In genomic region chr11:99279986-99280385, GRCm38 (mm10) we compare ENCODE assay signal across 31 mouse cellular contexts. TPM values are rescaled to one million over a fixed set of nuclear protein-coding genes. Genes with fewer than 3 reads are reported as not detected.
"Had no signal": no experiment of that assay in that cellular context is flagged by ENCODE, and none has a peak within 500 bp of the region (broad histone marks: within the 10 kb centered on the region; RNA-seq: fewer than 3 reads in every experiment).

No protein-coding gene starts in this region.

- DNase-seq: kidney, postnatal 25 days; layer of hippocampus, adult 9-11 months; liver; liver, embryonic 13.5 days; lung, adult 2 months; lung, postnatal 14 days; lung, postnatal 4 days; midbrain, embryonic 14.5 days; thymus, adult 2 months; thymus, postnatal 14 days; thymus, postnatal 4 days had no signal

- H3K9me3 ChIP-seq: limb, embryonic 10.5 days; limb, embryonic 13.5 days; liver, embryonic 13.5 days had no signal

- H3K4me3 ChIP-seq: layer of hippocampus, adult 2 months; limb, embryonic 10.5 days; limb, embryonic 13.5 days; liver, embryonic 13.5 days had no signal

- H3K4me2 ChIP-seq: limb, embryonic 13.5 days; liver, embryonic 13.5 days; midbrain, embryonic 11.5 days had no signal

- H3K27me3 ChIP-seq: limb, embryonic 13.5 days; liver, embryonic 13.5 days had no signal

- H3K9ac ChIP-seq: limb, embryonic 13.5 days; liver, embryonic 13.5 days had no signal

- H3K36me3 ChIP-seq: limb, embryonic 10.5 days; limb, embryonic 13.5 days; liver, embryonic 13.5 days had no signal

- H3K4me1 ChIP-seq: liver, embryonic 13.5 days had no signal

- H3K27ac ChIP-seq: kidney, postnatal 0 days; layer of hippocampus, adult 2 months; limb, embryonic 10.5 days; limb, embryonic 13.5 days; liver, embryonic 13.5 days; stomach, postnatal 0 days had no signal

RNA-seq across cellular contexts. Expression of gene Krt24, which starts 5.1 kb away (rescaled TPM):
- total RNA-seq: layer of hippocampus, adult 2 months; layer of hippocampus, postnatal 25 days; left cerebral cortex, adult 18-20 months; left cerebral cortex, postnatal 25 days; megakaryocyte progenitor cell, adult 5-6 weeks; megakaryocyte-erythroid progenitor cell, adult 5-6 weeks; midbrain, postnatal 0 days had no signal
- polyA plus RNA-seq: kidney, postnatal 0 days; large intestine, adult 2 months; liver, embryonic 13.5 days; liver, embryonic 16.5 days; lung, adult 2 months; lung, embryonic 16.5 days; midbrain, embryonic 11.5 days; midbrain, embryonic 14.5 days; neural tube, embryonic 11.5 days; neural tube, embryonic 14.5 days; small intestine, adult 2 months; spleen, adult 2 months; stomach, postnatal 0 days had no signal

RNA-seq across cellular contexts. Expression of gene Krt222, which starts 36.1 kb away (rescaled TPM):
- total RNA-seq: megakaryocyte progenitor cell, adult 5-6 weeks; megakaryocyte-erythroid progenitor cell, adult 5-6 weeks had no signal

RNA-seq across cellular contexts. Expression of gene Krt25, which starts 42.8 kb away (rescaled TPM):
- total RNA-seq: layer of hippocampus, adult 2 months; layer of hippocampus, postnatal 25 days; left cerebral cortex, adult 18-20 months; left cerebral cortex, postnatal 25 days; megakaryocyte progenitor cell, adult 5-6 weeks; megakaryocyte-erythroid progenitor cell, adult 5-6 weeks had no signal
- polyA plus RNA-seq: large intestine, adult 2 months; limb, embryonic 10.5 days; limb, embryonic 13.5 days; liver, embryonic 13.5 days; liver, embryonic 16.5 days; lung, adult 2 months; lung, embryonic 16.5 days; midbrain, embryonic 11.5 days; midbrain, embryonic 14.5 days; small intestine, adult 2 months; spleen, adult 2 months; stomach, embryonic 14.5 days had no signal

RNA-seq across cellular contexts. Expression of gene Krt26, which starts 57.8 kb away (rescaled TPM):
- total RNA-seq: layer of hippocampus, adult 2 months; layer of hippocampus, postnatal 25 days; left cerebral cortex, adult 18-20 months; left cerebral cortex, postnatal 25 days; megakaryocyte progenitor cell, adult 5-6 weeks; megakaryocyte-erythroid progenitor cell, adult 5-6 weeks had no signal
- polyA plus RNA-seq: kidney, postnatal 0 days; large intestine, adult 2 months; limb, embryonic 10.5 days; limb, embryonic 13.5 days; liver, embryonic 13.5 days; liver, embryonic 16.5 days; lung, adult 2 months; lung, embryonic 16.5 days; small intestine, adult 2 months; spleen, adult 2 months; stomach, embryonic 14.5 days; stomach, postnatal 0 days; thymus, adult 2 months had no signal
